In the genomic region with DNA sequence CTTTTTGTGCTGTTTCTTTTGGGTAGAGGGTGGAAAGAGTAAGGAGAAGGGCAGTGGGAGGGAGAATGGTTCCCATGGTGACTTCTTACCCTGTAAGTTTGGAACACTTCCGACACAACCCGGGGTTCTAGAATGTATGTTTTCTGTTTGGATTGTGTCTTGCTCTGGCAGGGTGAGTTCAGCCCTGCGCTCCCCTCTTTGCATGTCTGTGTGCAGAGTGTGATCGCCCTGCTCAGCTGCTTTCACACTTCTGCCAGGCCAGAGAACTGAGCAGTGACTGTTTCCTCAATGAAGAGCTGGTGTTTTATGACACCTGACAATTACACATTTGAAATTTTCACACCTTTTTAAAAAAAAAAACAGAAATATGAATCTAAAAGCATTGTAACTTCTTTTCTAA, we compare ENCODE assay signal across 29 mouse cellular contexts.
DNase-seq lines count a peak whose midpoint lies in the region; ATAC-seq and TF ChIP-seq lines count a peak whose summit lies in the region.
"Had no signal": no experiment of that assay in that cellular context is flagged by ENCODE, and none has a peak within 500 bp of the region (broad histone marks: within the 10 kb centered on the region; RNA-seq: fewer than 3 reads in every experiment).

No protein-coding gene starts in this region.

- no peak overlapping the region for H3K4me3 ChIP-seq in heart, embryonic 11.5 days (ENCODE audit: low read depth, low read length)
- H3K4me3 ChIP-seq in testis, adult 2 months (ENCODE audit: control insufficient read depth, low read depth, low read length): no peak overlapping the region; the same call in 1 of the 2 replicates
- no peak overlapping the region for H3K4me3 ChIP-seq in hindbrain, embryonic 12.5 days
- H3K4me3 ChIP-seq: embryonic facial prominence, embryonic 13.5 days; embryonic facial prominence, embryonic 15.5 days; erythroblast, embryonic 14.5 days; forebrain, embryonic 10.5 days; forebrain, embryonic 13.5 days; forebrain, embryonic 15.5 days had no signal

- no peaks in the 10 kb centered on the region for H3K36me3 ChIP-seq in heart, embryonic 11.5 days (ENCODE audit: control insufficient read depth, insufficient read depth, low read length)
- no peaks in the 10 kb centered on the region for H3K36me3 ChIP-seq in testis, adult 2 months (ENCODE audit: control insufficient read depth, insufficient read depth, low read length)
- H3K36me3 ChIP-seq in hindbrain, embryonic 12.5 days: no peaks in the 10 kb centered on the region
- H3K36me3 ChIP-seq: embryonic facial prominence, embryonic 13.5 days; embryonic facial prominence, embryonic 15.5 days; forebrain, embryonic 10.5 days; forebrain, embryonic 15.5 days had no signal

- no peaks in the 10 kb centered on the region for H3K4me1 ChIP-seq in heart, embryonic 11.5 days (ENCODE audit: control insufficient read depth, insufficient read depth, low read length)
- no peaks in the 10 kb centered on the region for H3K4me1 ChIP-seq in testis, adult 2 months (ENCODE audit: control insufficient read depth, insufficient read depth, low read length)
- no peaks in the 10 kb centered on the region for H3K4me1 ChIP-seq in hindbrain, embryonic 12.5 days
- H3K4me1 ChIP-seq: embryonic facial prominence, embryonic 13.5 days; embryonic facial prominence, embryonic 15.5 days; forebrain, embryonic 10.5 days; forebrain, embryonic 13.5 days had no signal

- TF ChIP-seq POLR2A in testis, adult 2 months (IDR thresholded peaks at IDR 0.05; ENCODE audit: control insufficient read depth, low read depth, low read length): peak; percentile 21; the same call in 1 of the 2 replicates

- 77% methylated on average over 4 of the region's 4 CpGs for WGBS in heart, embryonic 11.5 days (ENCODE audit: insufficient replicate concordance)
- 81% methylated on average over 4 of the region's 4 CpGs for WGBS in hindbrain, embryonic 12.5 days

- H3K9me3 ChIP-seq in heart, embryonic 11.5 days (replicated peaks; ENCODE audit: control insufficient read depth, low read length): no peaks in the 10 kb centered on the region
- no peaks in the 10 kb centered on the region for H3K9me3 ChIP-seq in hindbrain, embryonic 12.5 days (replicated peaks)
- H3K9me3 ChIP-seq: embryonic facial prominence, embryonic 13.5 days; embryonic facial prominence, embryonic 15.5 days; forebrain, embryonic 10.5 days; forebrain, embryonic 13.5 days; forebrain, embryonic 15.5 days; G1E had no signal

- no peak overlapping the region for H3K4me2 ChIP-seq in heart, embryonic 11.5 days
- H3K4me2 ChIP-seq in hindbrain, embryonic 12.5 days (replicated peaks): no peak overlapping the region
- H3K4me2 ChIP-seq: embryonic facial prominence, embryonic 13.5 days; embryonic facial prominence, embryonic 15.5 days; forebrain, embryonic 13.5 days; forebrain, embryonic 15.5 days had no signal

- no peak for ATAC-seq in heart, embryonic 11.5 days (replicated peaks; ENCODE audit: insufficient number of reproducible peaks, low FRiP score, low TSS enrichment)
- peak; percentile 36; the same call in 1 of the 2 replicates for ATAC-seq in megakaryocyte, adult 5-6 weeks (ENCODE audit: poor library complexity, severe bottlenecking)
- no peak for ATAC-seq in hindbrain, embryonic 12.5 days (ENCODE audit: low FRiP score)
- ATAC-seq: activated CD4-positive, CD25-positive, alpha-beta regulatory T cell, adult 4 months; CD4-positive, CD25-positive, alpha-beta regulatory T cell, adult 4 months; forebrain, embryonic 13.5 days; forebrain, embryonic 15.5 days; Patski had no signal

- H3K27me3 ChIP-seq in heart, embryonic 11.5 days (ENCODE audit: control insufficient read depth, insufficient read depth, low read length): no peaks in the 10 kb centered on the region
- no peaks in the 10 kb centered on the region for H3K27me3 ChIP-seq in testis, adult 2 months (ENCODE audit: control insufficient read depth, insufficient read depth, low read length)
- no peaks in the 10 kb centered on the region for H3K27me3 ChIP-seq in hindbrain, embryonic 12.5 days
- H3K27me3 ChIP-seq: CH12.LX; embryonic facial prominence, embryonic 13.5 days; embryonic facial prominence, embryonic 15.5 days; forebrain, embryonic 13.5 days; forebrain, embryonic 15.5 days; Patski had no signal

- peak; percentile 27 for DNase-seq in heart, adult 11 months
- DNase-seq in testis, postnatal 10 days (ENCODE audit: low spot score): no peak
- peak; percentile 35 to 67 for DNase-seq in natural killer cell, adult 2 months (ENCODE audit: low spot score in 2 of 2)
- DNase-seq in spleen, adult 12 weeks (ENCODE audit: low spot score): no peak
- DNase-seq: adrenal gland, adult 8-10 months; adrenal gland, postnatal 14 days; B cell, adult 2 months; cerebellum, adult 11 months; cerebellum, adult 18-20 months; cerebellum, adult 8-10 months; cerebellum, adult 9-11 months; cerebellum, postnatal 14 days; cerebellum, postnatal 36 days; embryo, embryonic 11 days had no signal

- H3K27ac ChIP-seq in heart, embryonic 11.5 days (ENCODE audit: low read depth, low read length): no peak overlapping the region
- H3K27ac ChIP-seq in testis, adult 2 months (ENCODE audit: control insufficient read depth, insufficient read depth, low read depth, low read length): no peak overlapping the region
- H3K27ac ChIP-seq in hindbrain, embryonic 12.5 days: no peak overlapping the region
- H3K27ac ChIP-seq: embryonic facial prominence, embryonic 13.5 days; embryonic facial prominence, embryonic 15.5 days; forebrain, embryonic 10.5 days; forebrain, embryonic 13.5 days; forebrain, embryonic 15.5 days had no signal

- no peak overlapping the region for H3K9ac ChIP-seq in heart, embryonic 11.5 days (ENCODE audit: low read depth, low read length)
- no peak overlapping the region for H3K9ac ChIP-seq in hindbrain, embryonic 12.5 days
- H3K9ac ChIP-seq: embryonic facial prominence, embryonic 13.5 days; embryonic facial prominence, embryonic 15.5 days; forebrain, embryonic 13.5 days; forebrain, embryonic 15.5 days had no signal

- TF ChIP-seq CTCF in testis, adult 2 months (IDR thresholded peaks at IDR 0.05; ENCODE audit: control insufficient read depth, insufficient read depth, insufficient replicate concordance, low read depth, low read length): no peak

Comparison
In these comparisons a context has a peak if more than half of its experiments do, and no peak if none do; other contexts are left out.
1. DNase-seq: peak in heart, adult 11 months (single experiment) and natural killer cell, adult 2 months (2 of 2); none in testis, postnatal 10 days (single experiment) and spleen, adult 12 weeks (single experiment).